Mouse (Mus musculus): ENCODE data around the gene Mlx.

Gene Mlx

GRCm38 (mm10) chr11:101066549-101067412 is 20.3 kb upstream of the Mlx start:
- peak; percentile 77 for DNase-seq

GRCm38 (mm10) chr11:101069391-101070188 is 17.5 kb upstream of the Mlx start, which contains the start of gene Naglu:
Gene Naglu, plus strand, starts transcription at chr11:101070012.
- DNase-seq = peak; percentile 97

GRCm38 (mm10) chr11:101070189-101070527 is 16.9 kb upstream of the Mlx start:
- no peak for DNase-seq

GRCm38 (mm10) chr11:101070987-101071386 is 16.1 kb upstream of the Mlx start:
- DNase-seq = no peak

- no peak for DNase-seq
Observed at GRCm38 (mm10) chr11:101071810-101072428, 15.2 kb upstream of the Mlx start.

GRCm38 (mm10) chr11:101078121-101078520 is 9.0 kb upstream of the Mlx start, which contains the start of gene Hsd17b1:
Gene Hsd17b1, plus strand, starts transcription at chr11:101078411.
- no peak for DNase-seq

- peak; percentile 4 for DNase-seq
Observed at GRCm38 (mm10) chr11:101079746-101080145, 7.3 kb upstream of the Mlx start.

GRCm38 (mm10) chr11:101080421-101080820 is 6.7 kb upstream of the Mlx start:
- DNase-seq = peak; percentile 2

- peak; percentile 4 for DNase-seq
Observed at GRCm38 (mm10) chr11:101081659-101082058, 5.4 kb upstream of the Mlx start.

- DNase-seq = peak; percentile 93
Observed at GRCm38 (mm10) chr11:101082208-101083082, 4.6 kb upstream of the Mlx start, which contains the start of gene Coasy. Gene Coasy, plus strand, starts transcription at chr11:101082565.

GRCm38 (mm10) chr11:101083083-101083697 is 3.9 kb upstream of the Mlx start:
- DNase-seq = no peak

- no peak for DNase-seq
Observed at GRCm38 (mm10) chr11:101084246-101084645, 2.8 kb upstream of the Mlx start.

GRCm38 (mm10) chr11:101084811-101085210 is 2.3 kb upstream of the Mlx start:
- DNase-seq = no peak

GRCm38 (mm10) chr11:101085617-101086322 is 1.3 kb upstream of the Mlx start:
- DNase-seq = no peak

- DNase-seq = no peak
Observed at GRCm38 (mm10) chr11:101086323-101086674, 778 bp upstream of the Mlx start.

- DNase-seq = no peak
Observed at GRCm38 (mm10) chr11:101087682-101088055, 592 bp downstream of the Mlx start.

GRCm38 (mm10) chr11:101089931-101090330 is 2.9 kb downstream of the Mlx start:
- no peak for DNase-seq

GRCm38 (mm10) chr11:101094930-101095313 is 7.8 kb downstream of the Mlx start:
- no peak for DNase-seq

- peak; percentile 95 for DNase-seq
Observed at GRCm38 (mm10) chr11:101095314-101096024, 8.4 kb downstream of the Mlx start, which contains the start of gene Psmc3ip. Gene Psmc3ip, minus strand, starts transcription at chr11:101095436.

- DNase-seq = no peak
Observed at GRCm38 (mm10) chr11:101098231-101098630, 11.2 kb downstream of the Mlx start.

- no peak for DNase-seq
Observed at GRCm38 (mm10) chr11:101103011-101103410, 15.9 kb downstream of the Mlx start.
